Mouse (Mus musculus) bone marrow, adult 2 months (tissue): ENCODE data around the gene Cib1.

Experiments
- CTCF ChIP-seq: fragments of 200-500 bp; IDR thresholded peaks from 2 replicates; pipeline ENCODE4 v1.5.1; 2011; ENCODE audit warnings: low read length, control low read depth; ENCODE audit not compliant: control insufficient read depth, insufficient read depth
- POLR2A ChIP-seq: fragments of 200-500 bp; IDR thresholded peaks from 2 replicates; pipeline ENCODE4 v1.6.1; 2011; ENCODE audit warnings: low read depth, mild to moderate bottlenecking, control low read depth, low read length, borderline replicate concordance; ENCODE audit not compliant: control insufficient read depth

GRCm38 (mm10) chr7:80195576-80196263 is 36.9 kb downstream of the Cib1 start:
- TF ChIP-seq CTCF (no peak), POLR2A (no peak)
